Mouse (Mus musculus): ENCODE measurements around the gene Tnxb. TPM values are rescaled to one million over a fixed set of nuclear protein-coding genes. Genes with fewer than 3 reads are reported as not detected.

Tnxb gene
- polyA plus RNA-seq, 1 experiment from 2014 or later: 1.1 TPM

- Histone ChIP-seq H3K4me2 (replicated peaks) (no peak overlapping the region), H3K9me3 (no peaks in the 10 kb centered on the region), H3K4me3 (replicated peaks) (no peak overlapping the region), H3K4me1 (replicated peaks) (peaks cover 22% of the 10 kb centered on the region), H3K9ac (no peak overlapping the region), H3K27ac (no peak overlapping the region), H3K36me3 (no peaks in the 10 kb centered on the region), H3K27me3 (replicated peaks) (peaks cover 13% of the 10 kb centered on the region; the same call in 1 of the 2 replicates)
- 26% methylated on average over 1 of the region's 1 CpGs for WGBS
- ATAC-seq: no peak
Measured at GRCm38 (mm10) chr17:34663558-34663957, 6.8 kb upstream of the Tnxb start.

DNA sequence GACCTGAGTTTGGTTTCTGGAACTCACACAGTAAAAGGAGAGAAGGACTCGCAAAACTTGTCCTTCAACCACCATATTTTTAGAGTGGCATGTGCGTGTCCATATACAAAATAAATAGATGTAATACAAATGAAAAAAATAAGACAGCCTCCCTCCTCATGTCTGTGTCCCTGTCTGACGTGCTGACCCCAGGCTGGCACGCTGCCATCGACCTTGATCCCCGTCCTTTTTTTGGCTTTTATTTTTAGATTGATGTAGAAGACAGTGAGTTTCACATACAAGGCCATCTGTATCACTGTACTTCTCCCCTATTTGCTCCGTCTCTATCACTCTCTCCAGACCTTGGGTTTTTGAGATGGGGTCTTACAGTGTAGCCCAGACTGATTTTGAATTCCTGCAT is 5.9 kb upstream of the Tnxb start:
- 69% methylated on average over 7 of the region's 7 CpGs for WGBS
- Histone ChIP-seq H3K27me3 (replicated peaks) (peaks cover 9% of the 10 kb centered on the region), H3K9ac (no peak overlapping the region), H3K4me3 (replicated peaks) (no peak overlapping the region), H3K27ac (no peak overlapping the region), H3K9me3 (no peaks in the 10 kb centered on the region), H3K36me3 (no peaks in the 10 kb centered on the region), H3K4me1 (replicated peaks) (peaks cover 19% of the 10 kb centered on the region), H3K4me2 (replicated peaks) (no peak overlapping the region)
- no peak for ATAC-seq

DNA sequence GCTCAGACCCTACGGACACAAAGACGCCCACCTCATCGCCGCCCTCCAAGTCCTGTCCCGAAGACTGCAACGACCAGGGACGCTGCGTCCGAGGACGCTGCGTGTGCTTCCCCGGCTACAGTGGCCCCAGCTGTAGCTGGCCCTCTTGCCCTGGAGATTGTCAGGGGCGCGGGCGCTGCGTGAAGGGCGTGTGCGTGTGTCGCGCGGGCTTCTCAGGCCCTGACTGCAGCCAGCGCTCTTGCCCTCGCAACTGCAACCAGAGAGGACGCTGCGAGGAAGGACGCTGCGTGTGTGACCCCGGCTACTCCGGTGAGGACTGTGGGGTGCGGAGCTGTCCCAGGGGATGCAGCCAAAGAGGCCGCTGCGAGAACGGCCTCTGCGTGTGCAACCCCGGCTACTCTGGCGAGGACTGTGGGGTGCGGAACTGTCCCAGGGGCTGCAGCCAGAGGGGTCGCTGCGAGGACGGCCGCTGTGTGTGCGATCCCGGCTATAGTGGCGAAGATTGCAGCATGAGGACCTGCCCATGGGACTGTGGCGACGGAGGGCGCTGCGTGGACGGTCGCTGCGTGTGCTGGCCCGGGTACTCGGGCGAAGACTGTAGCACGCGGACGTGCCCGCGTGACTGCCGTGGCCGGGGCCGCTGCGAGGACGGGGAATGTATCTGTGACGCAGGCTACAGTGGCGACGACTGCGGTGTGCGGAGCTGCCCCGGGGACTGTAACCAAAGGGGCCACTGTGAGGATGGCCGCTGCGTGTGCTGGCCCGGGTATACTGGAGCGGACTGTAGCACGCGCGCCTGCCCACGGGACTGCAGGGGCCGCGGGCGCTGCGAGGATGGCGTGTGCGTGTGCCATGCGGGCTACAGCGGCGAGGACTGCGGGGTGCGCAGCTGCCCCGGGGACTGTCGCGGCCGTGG is 1.1 kb downstream of the Tnxb start:
- 0 out of 2 replicates have a peak, but pooled peaks have one; percentile 50 for ATAC-seq

DNA sequence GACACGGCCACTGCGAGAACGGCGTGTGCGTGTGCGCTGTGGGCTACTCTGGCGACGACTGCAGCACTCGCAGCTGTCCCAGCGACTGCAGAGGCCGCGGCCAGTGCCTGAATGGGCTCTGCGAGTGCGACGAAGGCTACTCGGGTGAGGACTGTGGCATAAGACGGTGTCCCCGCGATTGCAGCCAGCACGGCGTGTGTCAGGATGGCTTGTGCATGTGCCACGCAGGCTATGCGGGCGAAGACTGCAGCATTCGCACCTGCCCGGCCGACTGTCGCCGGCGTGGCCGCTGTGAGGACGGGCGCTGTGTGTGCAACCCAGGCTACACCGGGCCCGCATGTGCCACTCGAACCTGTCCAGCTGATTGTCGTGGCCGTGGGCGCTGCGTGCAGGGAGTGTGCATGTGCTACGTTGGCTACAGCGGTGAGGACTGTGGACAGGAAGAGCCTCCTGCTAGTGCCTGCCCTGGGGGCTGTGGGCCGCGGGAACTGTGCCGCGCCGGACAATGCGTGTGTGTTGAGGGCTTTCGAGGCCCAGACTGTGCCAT is 2.0 kb downstream of the Tnxb start:
- H3K9ac ChIP-seq: peak overlapping the region; percentile 36; the same call in 1 of the 2 replicates
- H3K4me1 ChIP-seq (replicated peaks): peaks cover 24% of the 10 kb centered on the region
- H3K4me2 ChIP-seq (replicated peaks): peak overlapping the region; percentile 79
- H3K36me3 ChIP-seq: no peaks in the 10 kb centered on the region
- 35% methylated on average over 49 of the region's 49 CpGs for WGBS
- H3K27me3 ChIP-seq (replicated peaks): peaks cover 38% of the 10 kb centered on the region
- ATAC-seq: no peak
- no peaks in the 10 kb centered on the region for H3K9me3 ChIP-seq
- peak overlapping the region; percentile 31 for H3K4me3 ChIP-seq (replicated peaks)
- no peak overlapping the region for H3K27ac ChIP-seq

More for the DNA sequence above, 1.1 kb downstream of the Tnxb start:
- Histone ChIP-seq H3K4me3 (replicated peaks) (peak overlapping the region; percentile 31), H3K4me2 (replicated peaks) (peak overlapping the region; percentile 79), H3K9me3 (no peaks in the 10 kb centered on the region), H3K9ac (peak overlapping the region; percentile 36), H3K4me1 (replicated peaks) (peaks cover 22% of the 10 kb centered on the region), H3K27ac (0 out of 2 replicates have a peak overlapping the region, but pooled peaks have one; percentile 13), H3K36me3 (no peaks in the 10 kb centered on the region), H3K27me3 (replicated peaks) (peaks cover 38% of the 10 kb centered on the region)
- 13% methylated on average over 93 of the region's 93 CpGs for WGBS

GRCm38 (mm10) chr17:34673139-34673538 is 2.8 kb downstream of the Tnxb start:
- Histone ChIP-seq H3K9me3 (no peaks in the 10 kb centered on the region), H3K9ac (no peak overlapping the region), H3K27ac (no peak overlapping the region), H3K4me1 (replicated peaks) (peaks cover 24% of the 10 kb centered on the region), H3K27me3 (replicated peaks) (peaks cover 38% of the 10 kb centered on the region), H3K4me3 (replicated peaks) (no peak overlapping the region), H3K36me3 (no peaks in the 10 kb centered on the region), H3K4me2 (replicated peaks) (no peak overlapping the region)
- 90% methylated on average over 7 of the region's 7 CpGs for WGBS
- ATAC-seq: no peak

DNA sequence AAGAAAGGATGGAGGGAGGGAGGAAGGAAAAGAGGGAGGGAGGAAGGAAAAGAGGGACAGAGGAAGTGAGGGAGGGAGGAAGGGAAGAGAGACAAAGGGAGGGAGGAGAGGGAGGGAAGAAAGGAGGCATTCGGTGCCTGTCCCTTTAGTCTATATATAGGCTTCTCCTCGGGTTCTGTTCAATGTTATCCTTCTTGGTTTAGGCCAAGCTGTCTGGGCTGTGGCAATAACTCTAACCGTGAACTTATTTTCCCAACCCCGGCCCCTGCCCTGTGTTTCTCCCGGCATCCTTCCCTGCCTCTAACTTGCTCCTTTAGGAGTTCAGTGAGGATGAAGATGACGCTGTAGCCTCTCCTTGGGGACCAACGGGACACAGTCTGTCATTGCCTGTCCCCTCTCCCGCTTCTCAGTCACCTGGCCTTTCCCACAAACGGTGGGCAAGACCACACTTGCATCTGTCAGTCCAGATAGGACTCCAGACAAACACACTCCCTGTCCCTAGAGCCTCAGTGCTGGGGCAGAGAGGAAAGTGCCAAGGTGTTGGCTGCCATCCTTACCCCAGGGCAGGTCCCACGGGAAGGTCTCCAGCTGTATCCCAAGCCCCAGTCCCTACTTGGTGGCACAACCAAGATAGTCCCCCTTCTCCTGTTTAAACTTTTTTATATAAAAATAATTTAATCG is 4.3 kb downstream of the Tnxb start:
- H3K4me2 ChIP-seq (replicated peaks): 0 out of 2 replicates have a peak overlapping the region, but pooled peaks have one; percentile 6

DNA sequence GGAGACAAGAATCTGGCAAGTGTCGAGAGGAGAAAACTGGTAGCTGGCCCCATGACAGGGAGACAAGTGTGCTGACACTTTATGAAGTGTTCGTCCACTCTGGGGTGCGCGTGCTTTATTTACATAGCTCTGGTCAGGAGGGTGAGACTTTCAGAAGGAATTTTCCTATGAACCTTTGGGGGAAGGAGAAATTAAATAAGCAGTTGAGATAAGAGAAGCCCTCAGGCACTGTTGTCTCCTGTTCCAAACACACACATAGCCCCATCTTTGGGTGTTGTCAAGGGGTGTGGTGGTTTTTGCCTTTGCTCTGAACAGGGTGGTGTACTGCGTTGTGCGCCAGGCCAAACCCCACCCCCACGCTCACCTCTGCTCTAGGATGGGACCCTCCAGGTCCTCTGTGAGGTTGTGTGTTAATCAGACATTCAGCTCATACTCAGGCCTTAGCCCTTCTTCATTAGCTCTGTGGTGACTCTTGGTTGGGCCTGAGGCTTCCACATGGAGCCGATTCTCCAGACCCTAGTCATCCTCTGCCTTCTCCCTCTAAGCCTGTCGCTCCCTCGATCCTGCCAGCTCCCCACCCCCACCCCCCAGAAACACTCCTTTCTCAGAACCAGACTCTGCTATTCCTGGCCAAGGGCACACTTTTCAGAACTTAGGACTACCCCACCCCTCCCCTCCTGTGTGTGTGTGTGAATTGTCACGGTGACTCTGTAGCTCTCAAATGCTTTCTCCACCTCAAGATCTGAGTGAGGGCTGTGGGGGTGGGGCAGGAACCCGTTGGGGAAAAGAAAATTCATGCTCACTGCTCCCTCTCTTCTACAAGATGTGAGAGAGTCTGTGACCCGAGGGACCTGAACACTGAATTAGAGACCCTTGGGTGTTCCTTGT is 5.1 kb downstream of the Tnxb start:
- 40% methylated on average over 13 of the region's 13 CpGs for WGBS
- peak; percentile 11; the same call in 1 of the 2 replicates for ATAC-seq
- H3K27ac ChIP-seq: peak overlapping the region; percentile 80

More for the DNA sequence above, 4.3 kb downstream of the Tnxb start:
- peak; percentile 70 for ATAC-seq
- no peaks in the 10 kb centered on the region for H3K36me3 ChIP-seq
- H3K4me3 ChIP-seq (replicated peaks): no peak overlapping the region
- peaks cover 41% of the 10 kb centered on the region for H3K27me3 ChIP-seq (replicated peaks)
- H3K9me3 ChIP-seq: no peaks in the 10 kb centered on the region
- H3K27ac ChIP-seq: peak overlapping the region; percentile 80
- 40% methylated on average over 11 of the region's 11 CpGs for WGBS
- H3K4me1 ChIP-seq (replicated peaks): peaks cover 24% of the 10 kb centered on the region
- no peak overlapping the region for H3K9ac ChIP-seq

GRCm38 (mm10) chr17:34676093-34676460 is 5.7 kb downstream of the Tnxb start:
- peaks cover 33% of the 10 kb centered on the region for H3K27me3 ChIP-seq (replicated peaks)
- no peak for ATAC-seq
- H3K27ac ChIP-seq: peak overlapping the region; percentile 80; the same call in 1 of the 2 replicates
- H3K9ac ChIP-seq: no peak overlapping the region
- no peaks in the 10 kb centered on the region for H3K36me3 ChIP-seq
- H3K9me3 ChIP-seq: no peaks in the 10 kb centered on the region
- H3K4me3 ChIP-seq (replicated peaks): no peak overlapping the region
- H3K4me2 ChIP-seq (replicated peaks): no peak overlapping the region
- 69% methylated on average over 6 of the region's 6 CpGs for WGBS
- peaks cover 24% of the 10 kb centered on the region for H3K4me1 ChIP-seq (replicated peaks)

More for the DNA sequence above, 5.1 kb downstream of the Tnxb start:
- Histone ChIP-seq H3K36me3 (no peaks in the 10 kb centered on the region), H3K4me3 (replicated peaks) (no peak overlapping the region), H3K9me3 (no peaks in the 10 kb centered on the region), H3K4me1 (replicated peaks) (peaks cover 24% of the 10 kb centered on the region), H3K27me3 (replicated peaks) (peaks cover 39% of the 10 kb centered on the region), H3K9ac (no peak overlapping the region), H3K4me2 (replicated peaks) (0 out of 2 replicates have a peak overlapping the region, but pooled peaks have one; percentile 6)

DNA sequence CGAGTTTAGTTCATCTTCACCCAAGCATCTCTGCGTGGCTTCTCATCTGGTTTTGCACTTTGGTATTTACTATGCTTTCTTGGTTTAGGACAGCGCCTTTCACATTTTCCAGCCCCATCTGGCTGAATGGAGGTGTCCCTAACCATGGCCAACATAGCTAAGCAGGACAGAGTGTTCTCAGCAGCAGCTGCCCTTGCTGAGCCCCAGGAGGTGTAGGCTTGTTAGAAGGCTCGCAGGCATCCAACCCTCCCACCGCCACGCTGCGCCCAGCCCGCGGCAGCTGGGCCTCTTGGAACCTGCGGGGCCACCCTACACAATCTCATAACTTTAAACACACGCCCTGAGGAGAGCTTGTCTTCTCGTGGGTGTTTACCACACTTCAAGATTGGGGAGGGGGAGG is 6.3 kb downstream of the Tnxb start:
- H3K9ac ChIP-seq: no peak overlapping the region
- H3K36me3 ChIP-seq: no peaks in the 10 kb centered on the region
- 53% methylated on average over 12 of the region's 12 CpGs for WGBS
- ATAC-seq: no peak
- no peak overlapping the region for H3K4me3 ChIP-seq (replicated peaks)
- peaks cover 27% of the 10 kb centered on the region for H3K27me3 ChIP-seq (replicated peaks)
- H3K4me1 ChIP-seq (replicated peaks): peaks cover 23% of the 10 kb centered on the region
- H3K4me2 ChIP-seq (replicated peaks): no peak overlapping the region
- no peak overlapping the region for H3K27ac ChIP-seq
- no peaks in the 10 kb centered on the region for H3K9me3 ChIP-seq

DNA sequence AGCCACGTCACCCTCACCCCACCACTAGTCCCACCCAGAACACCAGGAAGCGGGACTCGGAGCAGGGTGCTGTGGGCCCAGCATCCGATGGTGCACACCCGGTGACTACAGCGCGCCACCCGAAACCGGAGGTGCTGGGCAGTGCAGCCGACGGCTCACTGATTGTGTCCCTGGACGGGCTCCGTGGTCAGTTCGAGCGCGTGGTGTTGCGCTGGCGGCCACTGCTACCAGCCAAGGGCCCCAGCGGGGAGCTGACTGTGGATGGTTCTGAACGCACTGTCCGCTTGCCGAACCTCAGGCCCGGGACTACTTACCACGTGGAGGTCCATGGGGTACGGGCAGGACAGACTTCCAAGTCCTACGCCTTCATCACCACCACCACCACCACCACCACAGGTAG is 9.9 kb downstream of the Tnxb start:
- Histone ChIP-seq H3K36me3 (no peaks in the 10 kb centered on the region), H3K27me3 (replicated peaks) (peaks cover 9% of the 10 kb centered on the region; the same call in 1 of the 2 replicates), H3K9ac (no peak overlapping the region), H3K9me3 (no peaks in the 10 kb centered on the region), H3K4me1 (replicated peaks) (peaks cover 29% of the 10 kb centered on the region), H3K4me3 (replicated peaks) (no peak overlapping the region), H3K4me2 (replicated peaks) (no peak overlapping the region), H3K27ac (no peak overlapping the region)
- 80% methylated on average over 26 of the region's 26 CpGs for WGBS
- ATAC-seq: no peak

DNA sequence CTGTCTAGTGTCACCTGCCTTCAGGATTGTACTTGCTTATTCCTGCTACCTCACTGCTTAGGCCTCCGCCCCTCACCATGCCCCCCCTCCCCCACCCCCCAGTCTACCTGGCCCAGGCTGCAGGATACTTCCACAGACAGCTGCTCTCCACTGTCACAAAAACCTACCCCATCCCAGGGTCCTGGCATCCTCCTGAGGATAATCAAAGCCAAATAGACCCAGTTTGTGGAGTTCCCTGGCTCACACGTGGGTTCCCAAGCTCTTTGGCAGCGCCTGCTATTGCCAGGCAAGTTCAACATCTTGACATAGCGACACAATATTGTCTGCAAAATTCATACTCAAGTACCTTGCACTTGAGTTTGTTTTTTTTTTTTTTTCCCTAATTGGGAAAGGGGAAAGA is 10.3 kb downstream of the Tnxb start:
- no peaks in the 10 kb centered on the region for H3K36me3 ChIP-seq
- WGBS: 80% methylated on average over 4 of the region's 4 CpGs
- no peaks in the 10 kb centered on the region for H3K9me3 ChIP-seq
- no peak overlapping the region for H3K4me3 ChIP-seq (replicated peaks)
- no peak overlapping the region for H3K9ac ChIP-seq
- no peak overlapping the region for H3K27ac ChIP-seq
- peaks cover 9% of the 10 kb centered on the region; the same call in 1 of the 2 replicates for H3K27me3 ChIP-seq (replicated peaks)
- no peak for ATAC-seq
- no peak overlapping the region for H3K4me2 ChIP-seq (replicated peaks)
- H3K4me1 ChIP-seq (replicated peaks): peaks cover 33% of the 10 kb centered on the region
